Mouse (Mus musculus) spleen, postnatal 14 days (tissue): ENCODE data around the gene Cask.

Experiments used
- DNase-seq, 2 experiments: peaks; one replicate each; pipeline ENCODE4 v3.0.0; 2021 to 2022; ENCODE audit warnings: low spot score in 2 of 2

Cask gene

GRCm38 (mm10) chrX:13518019-13518418 lies 333.1 kb downstream of the Cask start:
- no peak for DNase-seq

- DNase-seq: no peak
Observed at GRCm38 (mm10) chrX:13516451-13516850, 334.7 kb downstream of the Cask start.

- DNase-seq: no peak
Observed at GRCm38 (mm10) chrX:13513864-13514263, 337.3 kb downstream of the Cask start.

- no peak for DNase-seq
Observed at GRCm38 (mm10) chrX:13513127-13513526, 338.0 kb downstream of the Cask start.

GRCm38 (mm10) chrX:13506376-13506775 lies 344.8 kb downstream of the Cask start:
- no peak for DNase-seq

GRCm38 (mm10) chrX:13504389-13504788 lies 346.8 kb downstream of the Cask start:
- no peak for DNase-seq

- no peak for DNase-seq
Observed at GRCm38 (mm10) chrX:13502862-13503375, 348.2 kb downstream of the Cask start.

- no peak for DNase-seq
Observed at GRCm38 (mm10) chrX:13500284-13500683, 350.9 kb downstream of the Cask start.

- DNase-seq: no peak
Observed at GRCm38 (mm10) chrX:13494892-13495703, 356.1 kb downstream of the Cask start.

- no peak for DNase-seq
Observed at GRCm38 (mm10) chrX:13492922-13493321, 358.2 kb downstream of the Cask start.

- no peak for DNase-seq
Observed at GRCm38 (mm10) chrX:13490941-13491340, 360.2 kb downstream of the Cask start.

- no peak for DNase-seq
Observed at GRCm38 (mm10) chrX:13489761-13490160, 361.4 kb downstream of the Cask start.

- DNase-seq: no peak
Observed at GRCm38 (mm10) chrX:13489001-13489400, 362.2 kb downstream of the Cask start.

GRCm38 (mm10) chrX:13484447-13484846 lies 366.7 kb downstream of the Cask start:
- DNase-seq: no peak

GRCm38 (mm10) chrX:13482576-13482975 lies 368.6 kb downstream of the Cask start:
- no peak for DNase-seq

GRCm38 (mm10) chrX:13479570-13479969 lies 371.6 kb downstream of the Cask start:
- DNase-seq: no peak

- DNase-seq: no peak
Observed at GRCm38 (mm10) chrX:13478298-13478697, 372.9 kb downstream of the Cask start.

GRCm38 (mm10) chrX:13477596-13477995 lies 373.6 kb downstream of the Cask start:
- no peak for DNase-seq

- DNase-seq: no peak
Observed at GRCm38 (mm10) chrX:13475382-13475781, 375.8 kb downstream of the Cask start.

GRCm38 (mm10) chrX:13472751-13473225 lies 378.4 kb downstream of the Cask start:
- no peak for DNase-seq

- DNase-seq: no peak
Observed at GRCm38 (mm10) chrX:13471925-13472324, 379.2 kb downstream of the Cask start.

- DNase-seq: no peak
Observed at GRCm38 (mm10) chrX:13469160-13470116, 381.7 kb downstream of the Cask start.
